Mouse (Mus musculus) left cerebral cortex, adult 9 months (tissue): ENCODE measurements at regions not wholly inside any gene's neighbourhood (a gene's known extent, or its start where the extent isn't known, plus 50 kb on each side); places are given as distances from the start of the nearest gene placed in this dataset.

Source experiments
- DNase-seq, 2 experiments: peaks; one replicate each; pipeline ENCODE4 v3.0.0; 2022; ENCODE audit warnings: low spot score in 2 of 2

- no peak for DNase-seq
Measured at GRCm38 (mm10) chr5:85285856-85286255, 779.5 kb downstream of the Cenpc1 start.

DNA sequence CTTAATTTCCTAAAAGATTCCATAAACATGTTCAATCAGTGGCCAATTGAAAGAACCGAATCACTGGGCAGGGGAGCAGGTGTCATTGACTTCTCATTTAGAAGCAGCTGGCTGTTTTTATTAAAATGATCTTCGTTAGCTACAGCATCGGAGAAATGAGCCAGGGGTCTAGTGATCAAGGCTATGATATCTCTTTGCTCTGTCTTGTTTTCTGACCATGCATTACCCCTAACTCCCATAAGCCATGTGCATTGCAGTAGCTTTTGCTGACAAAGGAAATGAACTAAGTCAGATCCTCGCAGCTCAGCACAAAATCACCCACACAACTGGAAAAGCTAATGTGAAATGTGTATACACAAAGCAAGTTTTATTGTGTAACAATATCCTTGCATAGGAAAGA lies 816.9 kb downstream of the Cenpc1 start:
- DNase-seq: no peak

GRCm38 (mm10) chr5:85240380-85240779 lies 823.2 kb upstream of the Epha5 start:
- DNase-seq: no peak

GRCm38 (mm10) chr5:85239509-85240031 lies 822.4 kb upstream of the Epha5 start:
- peak; percentile 6 to 15 for DNase-seq
